Mouse (Mus musculus): ENCODE measurements at regions not wholly inside any gene's neighbourhood (a gene's known extent, or its start where the extent isn't known, plus 50 kb on each side); places are given as distances from the start of the nearest gene placed in this dataset.
"Not testable (repeated sequence)": the region's sequence is repeated elsewhere in the genome, so short reads cannot be mapped to it uniquely, and the experiment has no call there.

DNA sequence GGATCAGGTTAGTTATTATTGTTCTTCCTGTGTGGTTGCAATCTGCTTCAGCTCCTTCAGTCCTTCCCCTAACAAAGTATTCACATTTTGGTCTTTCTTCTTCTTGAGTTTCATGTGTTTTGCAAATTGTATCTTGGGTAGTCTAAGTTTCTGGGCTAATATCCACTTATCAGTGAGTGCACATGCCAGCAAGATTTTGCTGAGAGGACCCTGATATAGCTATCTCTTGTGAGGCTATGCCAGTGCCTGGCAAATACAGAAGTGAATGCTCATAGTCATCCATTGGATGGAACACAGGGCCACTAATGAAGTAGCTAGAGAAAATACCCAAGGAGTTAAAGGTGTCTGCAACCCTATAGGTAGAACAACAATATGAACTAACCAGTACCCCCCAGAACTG, 1053.0 kb upstream of the Nova1 start:
- DNase-seq (ENCODE audit: low read depth), result not testable (repeated sequence)

DNA sequence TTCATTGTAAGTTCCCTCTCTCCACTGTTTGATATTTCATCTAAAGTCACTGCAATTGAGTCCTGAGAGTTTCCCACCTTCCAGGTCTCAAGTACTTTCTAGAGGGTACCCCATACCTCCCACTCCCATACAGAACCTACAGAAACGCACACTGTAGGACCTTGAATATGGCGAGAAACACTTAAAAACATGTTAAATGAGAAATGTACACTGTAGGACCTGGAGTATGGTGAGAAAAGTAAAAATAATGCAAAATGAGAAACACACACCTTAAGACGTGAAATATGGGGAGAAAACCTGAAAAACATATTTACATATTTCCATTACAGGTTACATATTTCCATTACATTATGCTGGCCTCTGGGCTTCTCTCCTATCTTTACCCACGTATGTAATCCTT, 1015.1 kb upstream of the Nova1 start:
- DNase-seq (ENCODE audit: low read depth), result peak; percentile 2

Data from naive thymus-derived CD4-positive, alpha-beta T cell, adult 2 months (primary cell).